Mouse (Mus musculus) cerebellum, adult (tissue): ENCODE data around the gene 1700020N01Rik.
A peak's percentile ranks its signal among the peaks of the same experiment; 100 is the strongest.

ENCODE experiments used
- ATAC-seq: cut with Nextera tagmentation; 2 replicates; pipeline ENCODE4 v1.9.2; 2017; ENCODE audit warnings: mild to moderate bottlenecking, moderate library complexity, mixed read lengths; ENCODE audit not compliant: insufficient number of reproducible peaks, low FRiP score, low TSS enrichment

Gene 1700020N01Rik

DNA sequence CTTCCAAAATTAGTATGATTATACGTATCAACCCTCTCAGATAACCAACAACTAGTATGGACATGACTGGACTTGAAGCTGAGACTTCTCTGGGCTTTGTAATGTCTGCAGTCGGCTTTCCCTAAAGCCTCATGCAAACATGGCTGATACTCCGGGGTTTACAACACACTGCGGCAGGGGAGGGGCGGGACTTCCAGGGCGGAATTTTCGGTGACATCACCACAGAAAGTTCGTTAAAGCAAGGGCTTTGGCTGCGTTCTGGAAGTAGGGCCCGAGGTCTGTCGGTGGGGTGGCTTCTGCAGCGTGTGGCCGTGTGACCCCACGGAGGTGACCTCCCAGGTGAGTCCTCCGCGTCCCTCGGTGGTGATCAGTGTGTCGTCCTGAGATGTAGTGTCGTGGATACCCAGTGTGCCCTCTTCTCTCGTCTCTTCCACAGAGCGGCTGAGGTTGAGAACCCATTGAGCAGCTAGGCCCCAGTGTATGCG, at the start of gene 1700020N01Rik:
TSS of gene 1700020N01Rik (plus strand) at position 250 of the 485 bp plus-strand sequence.
- ATAC-seq, result no peak

DNA sequence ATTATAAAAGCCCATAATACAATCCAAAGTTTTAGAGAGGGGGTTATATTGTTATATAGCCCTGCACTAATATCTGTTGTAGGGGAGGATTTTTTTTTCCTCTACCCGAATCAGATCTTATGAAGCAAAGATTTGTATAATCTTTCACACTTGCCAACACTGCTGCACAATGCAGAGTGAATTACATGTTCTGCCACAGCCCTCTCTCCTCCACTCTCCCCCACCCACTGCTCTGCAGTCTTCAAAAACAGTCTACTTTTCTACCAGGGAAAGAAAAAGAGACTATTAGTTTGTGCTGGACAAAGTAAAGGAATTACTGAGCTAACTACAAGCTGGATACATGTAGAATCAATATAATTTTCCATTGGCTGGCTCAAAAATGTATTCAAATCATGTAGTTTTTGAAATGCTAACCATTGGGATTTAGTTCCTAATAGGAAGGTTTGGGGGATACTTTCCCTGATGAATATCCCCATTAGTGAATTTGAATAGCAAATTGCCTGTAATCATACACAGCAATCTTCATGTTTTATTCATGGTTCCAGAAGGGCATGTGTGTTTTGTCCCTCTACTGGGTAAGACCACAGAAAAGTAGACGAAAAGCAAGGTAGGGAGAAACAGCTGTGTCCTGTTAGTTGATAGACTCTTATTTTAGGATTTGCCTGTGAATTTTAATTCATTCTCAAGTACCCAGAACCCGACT, 49.2 kb upstream of the 1700020N01Rik start:
- no peak for ATAC-seq

DNA sequence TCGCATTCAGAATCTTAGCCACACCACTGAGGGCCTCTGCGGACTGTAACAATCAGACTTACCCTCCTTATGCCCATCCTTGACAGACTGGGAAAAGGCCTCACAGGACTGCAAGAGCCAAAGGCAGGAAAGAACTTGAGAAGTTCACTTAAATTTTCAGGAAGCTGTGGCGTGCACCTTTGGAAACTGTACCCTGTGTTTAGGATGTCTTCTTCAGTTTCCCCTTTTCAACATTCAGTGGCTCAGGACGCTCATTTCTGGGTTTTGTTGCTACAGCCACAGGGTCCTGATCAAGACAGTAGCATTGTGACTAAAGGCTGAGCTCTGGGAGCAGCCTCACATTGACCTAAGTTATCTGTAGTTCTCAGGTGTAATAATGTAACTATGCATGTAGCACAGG, 48.2 kb upstream of the 1700020N01Rik start:
- ATAC-seq, result no peak

- ATAC-seq, result no peak
Observed at GRCm38 (mm10) chr10:21545446-21545845, 47.5 kb upstream of the 1700020N01Rik start.

GRCm38 (mm10) chr10:21548871-21549505, 44.0 kb upstream of the 1700020N01Rik start:
- no peak for ATAC-seq

DNA sequence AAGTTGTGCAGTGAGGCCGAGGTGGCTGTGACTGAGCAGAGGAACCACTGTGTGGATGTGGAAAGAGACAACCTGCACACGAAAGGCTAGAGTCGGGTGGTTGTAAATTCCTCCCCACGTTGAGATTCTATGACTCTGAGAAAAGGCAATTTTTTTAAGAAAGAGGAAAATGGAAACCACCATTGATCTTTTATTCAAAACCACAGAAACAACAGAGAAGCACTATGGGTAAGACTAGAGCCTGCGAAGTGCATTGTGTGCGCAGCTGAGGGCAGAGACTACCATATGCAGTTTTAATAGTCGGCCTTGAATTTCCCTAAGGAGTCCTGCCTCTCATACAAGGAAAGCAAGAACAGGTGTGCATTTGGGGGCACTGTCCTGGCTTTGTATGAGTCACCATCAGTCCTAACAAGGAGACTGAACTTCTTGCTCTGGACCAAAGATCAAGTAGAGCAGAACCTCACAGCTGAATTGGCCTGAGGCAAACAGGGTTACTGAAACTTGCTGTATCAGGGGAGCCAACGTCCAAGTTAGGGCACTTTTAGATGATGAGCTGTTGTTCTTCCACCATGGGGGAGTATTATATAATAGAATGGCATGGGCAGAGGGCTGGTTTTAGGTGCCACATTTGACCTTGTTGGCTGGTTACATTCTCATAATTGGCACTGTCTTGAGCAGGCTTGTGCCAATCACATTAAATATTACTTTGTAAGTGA, 39.8 kb upstream of the 1700020N01Rik start:
- ATAC-seq, result no peak

- no peak for ATAC-seq
Observed at GRCm38 (mm10) chr10:21553683-21554035, 39.3 kb upstream of the 1700020N01Rik start.

DNA sequence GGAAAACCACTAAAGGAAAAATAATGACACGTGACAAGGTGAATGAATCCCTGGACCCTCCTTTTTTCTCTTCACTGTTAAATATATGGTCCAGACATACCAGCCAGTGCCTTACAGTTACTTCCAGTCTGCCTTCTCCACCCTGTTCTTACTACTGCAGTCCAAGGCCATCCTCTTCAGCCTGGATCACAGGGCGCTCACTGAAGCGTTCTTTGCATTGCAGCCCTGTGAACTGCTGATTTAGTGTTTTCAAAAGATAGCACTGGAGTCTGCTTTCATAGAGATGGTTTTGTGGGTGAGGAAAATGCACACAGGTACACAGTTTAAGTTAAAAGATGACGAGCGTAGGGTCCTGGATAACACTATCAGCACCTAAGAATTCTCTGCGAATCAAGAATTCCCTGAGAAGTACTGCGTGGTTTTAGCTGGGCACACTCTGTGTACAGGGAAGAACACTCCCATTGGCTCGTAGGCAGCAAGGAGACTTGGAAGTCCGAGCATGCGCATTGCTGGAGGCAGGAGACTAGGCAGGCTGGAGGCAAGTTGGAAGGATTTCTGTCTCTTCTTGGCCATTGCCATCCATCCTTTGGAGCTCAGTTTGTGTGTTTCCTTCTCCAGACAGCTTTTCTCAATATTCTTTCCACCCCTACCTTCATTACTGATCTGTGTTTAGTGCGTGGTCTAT, 37.9 kb upstream of the 1700020N01Rik start:
- no peak for ATAC-seq

DNA sequence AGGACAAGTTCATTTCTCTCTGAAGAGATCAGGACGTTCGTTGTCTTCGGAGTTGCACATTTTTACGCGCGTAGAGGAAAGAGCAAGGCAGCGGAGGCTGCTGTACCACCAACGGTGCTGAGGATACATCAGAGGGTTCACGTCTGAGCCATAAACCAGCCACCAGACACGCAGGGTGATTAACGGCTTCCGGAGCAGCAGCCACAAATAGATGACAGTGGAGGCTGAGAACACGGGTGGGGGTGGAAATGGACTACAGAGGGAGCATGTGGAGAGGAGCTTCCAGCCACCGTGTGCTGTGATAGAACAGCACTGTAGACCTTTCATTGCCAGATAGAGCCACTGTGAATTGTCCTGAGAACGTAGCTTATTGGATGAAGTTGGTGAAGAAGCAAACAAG, 33.2 kb upstream of the 1700020N01Rik start:
- ATAC-seq, result no peak

- ATAC-seq, result no peak
Observed at GRCm38 (mm10) chr10:21561181-21561580, 31.8 kb upstream of the 1700020N01Rik start.

DNA sequence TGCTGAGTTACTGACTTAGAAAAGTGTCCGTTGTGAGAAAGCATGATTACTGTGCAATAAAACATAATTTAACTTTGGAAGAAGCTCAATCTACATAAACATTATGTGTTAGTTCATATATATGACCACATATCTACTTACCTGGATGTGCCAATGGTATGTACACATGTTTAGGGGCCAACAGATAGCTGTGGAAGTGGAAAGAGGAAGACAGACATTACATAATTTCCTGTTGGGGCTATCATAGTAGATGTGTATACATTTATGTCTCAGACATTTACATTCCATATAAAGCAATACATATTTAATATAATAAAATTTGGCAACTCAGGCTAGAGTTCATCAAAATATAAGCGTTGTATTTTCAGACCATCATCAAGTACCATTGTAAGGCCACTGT, 29.5 kb upstream of the 1700020N01Rik start:
- no peak for ATAC-seq

GRCm38 (mm10) chr10:21564189-21564588, 28.8 kb upstream of the 1700020N01Rik start:
- ATAC-seq, result no peak

DNA sequence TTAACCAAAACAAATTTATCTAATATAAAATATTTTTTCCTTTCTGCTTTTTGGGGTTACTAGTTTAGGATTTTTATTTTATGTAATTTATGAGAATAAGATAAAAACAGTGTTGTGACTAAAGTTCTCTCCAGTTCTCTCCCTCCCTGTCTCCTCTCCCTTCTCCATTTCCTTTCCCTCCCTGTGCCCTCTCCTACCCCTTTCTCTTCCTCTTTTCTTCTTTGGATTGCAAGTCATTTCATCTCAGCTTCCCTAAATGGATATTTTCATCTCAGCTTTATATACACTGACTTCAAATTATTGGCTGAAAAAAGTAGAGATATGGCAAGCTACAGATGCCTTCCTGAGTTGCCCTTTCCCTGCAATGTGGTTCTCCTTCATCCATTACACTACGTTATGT, 26.9 kb upstream of the 1700020N01Rik start:
- no peak for ATAC-seq

DNA sequence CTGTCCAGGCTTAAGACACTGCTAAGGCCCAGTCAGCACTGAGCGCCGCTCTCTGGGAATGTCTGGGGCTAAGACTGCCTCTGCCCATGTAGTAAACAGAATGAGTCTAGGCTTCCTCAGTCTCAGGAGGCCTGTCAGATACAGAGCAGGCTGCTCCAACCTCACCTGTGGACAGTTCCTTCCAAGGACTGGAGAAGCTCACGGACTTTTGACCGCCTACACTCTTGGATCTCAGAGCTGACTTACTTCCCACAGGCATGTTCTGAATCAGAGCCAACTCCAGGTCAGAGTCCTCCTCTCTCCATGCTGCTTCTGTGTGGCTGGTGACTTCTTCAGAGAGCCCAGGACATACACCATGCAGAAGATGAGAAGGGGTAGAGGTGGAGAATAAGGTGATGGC, 21.3 kb upstream of the 1700020N01Rik start:
- no peak for ATAC-seq

- ATAC-seq, result no peak
Observed at GRCm38 (mm10) chr10:21573713-21574112, 19.2 kb upstream of the 1700020N01Rik start.

- ATAC-seq, result no peak
Observed at GRCm38 (mm10) chr10:21575806-21576378, 17.1 kb upstream of the 1700020N01Rik start.

DNA sequence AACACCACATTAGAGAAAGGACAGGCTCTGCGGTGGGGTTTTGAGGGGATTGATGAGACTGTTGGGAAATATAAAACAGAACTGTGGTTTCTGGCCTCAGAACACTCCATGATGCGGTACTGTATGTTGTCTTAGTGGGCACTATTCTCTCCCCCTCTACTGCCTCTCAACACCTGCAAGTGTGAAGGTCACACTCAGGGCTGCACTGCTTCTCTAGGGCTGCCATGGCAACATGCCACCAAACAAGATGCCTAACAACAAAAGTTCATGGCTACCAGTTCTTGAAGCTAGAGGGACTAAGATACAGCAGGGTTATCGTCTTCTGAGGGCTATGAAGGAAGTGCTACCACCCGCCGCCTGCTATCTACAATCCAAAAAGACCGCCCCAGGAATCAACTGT, 15.1 kb upstream of the 1700020N01Rik start:
- ATAC-seq, result no peak

GRCm38 (mm10) chr10:21581546-21581945, 11.4 kb upstream of the 1700020N01Rik start:
- ATAC-seq, result no peak

DNA sequence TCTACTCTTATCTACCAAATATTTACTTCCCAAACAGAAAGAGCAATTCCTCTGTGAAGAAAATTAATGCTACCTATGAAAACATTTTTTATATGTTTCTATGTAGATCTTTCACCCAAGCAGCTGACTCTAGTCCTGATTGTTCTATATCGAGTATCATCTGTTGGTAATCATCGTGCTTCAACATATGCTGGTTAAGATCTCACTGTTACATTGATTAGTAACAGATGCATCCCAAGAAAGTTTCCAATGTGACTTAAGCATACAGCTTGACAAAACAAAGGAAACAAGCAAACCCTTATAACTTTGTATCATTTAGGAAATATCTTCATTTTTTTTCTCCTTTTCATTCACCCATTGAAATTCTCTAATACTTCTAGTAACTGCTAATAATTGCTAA, 5.9 kb upstream of the 1700020N01Rik start:
- ATAC-seq, result no peak

GRCm38 (mm10) chr10:21588007-21588852, 4.7 kb upstream of the 1700020N01Rik start:
- ATAC-seq, result peak; percentile 52
